Mouse (Mus musculus) midbrain, embryonic 11.5 days (tissue): ENCODE data around the gene Gm6096. TPM values are rescaled to one million over a fixed set of nuclear protein-coding genes. Genes with fewer than 3 reads are reported as not detected.

Experiments
- ATAC-seq: fragments of 200-750 bp; cut with Nextera tagmentation; 2 replicates; pipeline ENCODE4 v1.8.0; 2017; ENCODE audit warnings: moderate TSS enrichment, moderate library complexity; ENCODE audit not compliant: low FRiP score
- DNase-seq: peaks from one replicate; pipeline ENCODE4 v3.0.0; 2015; ENCODE audit warnings: low spot score; ENCODE audit errors: missing footprints
- H3K27ac ChIP-seq: fragments of 300-500 bp; sonication (generic); 2 replicates; pipeline ENCODE4 v1.5.1; 2014; ENCODE audit warnings: low read depth, low read length
- H3K27me3 ChIP-seq: fragments of 300-500 bp; sonication (generic); 2 replicates; pipeline ENCODE4 v1.6.1; 2014; ENCODE audit warnings: mild to moderate bottlenecking, low read length, moderate library complexity, mixed read lengths; ENCODE audit not compliant: control insufficient read depth, insufficient read depth
- H3K36me3 ChIP-seq: fragments of 300-500 bp; sonication (generic); 2 replicates; pipeline ENCODE4 v1.6.1; 2014; ENCODE audit warnings: mild to moderate bottlenecking, low read length, moderate library complexity, mixed read lengths; ENCODE audit not compliant: control insufficient read depth, insufficient read depth
- H3K4me1 ChIP-seq: fragments of 300-500 bp; sonication (generic); 2 replicates; pipeline ENCODE4 v1.6.1; 2014; ENCODE audit warnings: low read length; ENCODE audit not compliant: control insufficient read depth, insufficient read depth
- H3K4me2 ChIP-seq: fragments of 300-500 bp; sonication (generic); 2 replicates; pipeline ENCODE4 v1.6.1; 2014; ENCODE audit warnings: mild to moderate bottlenecking, moderate library complexity
- H3K4me3 ChIP-seq: fragments of 300-500 bp; sonication (generic); 2 replicates; pipeline ENCODE4 v1.5.1; 2014; ENCODE audit warnings: low read depth, low read length
- H3K9ac ChIP-seq: fragments of 300-500 bp; sonication (generic); 2 replicates; pipeline ENCODE4 v1.6.1; 2014; ENCODE audit warnings: low read length
- H3K9me3 ChIP-seq: fragments of 300-500 bp; sonication (generic); 2 replicates; pipeline ENCODE4 v1.6.1; 2016; ENCODE audit warnings: low read length; ENCODE audit not compliant: control insufficient read depth
- WGBS: fragments of 180-500 bp; shearing (Covaris S2); extraction: QIAGEN DNeasy Blood & Tissue Kit; methylation state at CpG from one replicate; pipeline ENCODE4 v1.1.7; 2014; 5-methylcytosine and 5-hydroxymethylcytosine counted together
- polyA plus RNA-seq: library from polyadenylated mRNA; unstranded; fragments of >200 nt; fragmentation: Nextera tagmentation; extraction: Ambion mirVana; gene quantifications from 2 replicates; pipeline ENCODE4 v1.2.1, GENCODE M21; 2014

The Gm6096 gene
- polyA plus RNA-seq, 1 experiment from 2014 or later, result not detected

GRCm38 (mm10) chr7:34276066-34276465, 25.2 kb downstream of the Gm6096 start:
- H3K27ac ChIP-seq, result no peak overlapping the region
- no peak overlapping the region for H3K4me2 ChIP-seq
- H3K9me3 ChIP-seq, result no peaks in the 10 kb centered on the region
- 0 out of 2 replicates have a peak, but pooled peaks cover 2% of the 10 kb centered on the region for H3K36me3 ChIP-seq
- H3K4me1 ChIP-seq, result no peaks in the 10 kb centered on the region
- H3K4me3 ChIP-seq, result no peak overlapping the region
- DNase-seq (no peak), ATAC-seq (no peak)
- H3K27me3 ChIP-seq, result no peaks in the 10 kb centered on the region
- no peak overlapping the region for H3K9ac ChIP-seq
- WGBS, result 98% methylated on average over 3 of the region's 3 CpGs

GRCm38 (mm10) chr7:34277656-34278055, 26.8 kb downstream of the Gm6096 start:
- H3K9ac ChIP-seq, result no peak overlapping the region
- no peak overlapping the region for H3K4me3 ChIP-seq
- no peaks in the 10 kb centered on the region for H3K9me3 ChIP-seq
- 0 out of 2 replicates have a peak, but pooled peaks cover 2% of the 10 kb centered on the region for H3K36me3 ChIP-seq
- H3K27ac ChIP-seq, result no peak overlapping the region
- no peaks in the 10 kb centered on the region for H3K4me1 ChIP-seq
- no peak overlapping the region for H3K4me2 ChIP-seq
- DNase-seq, result no peak
- no peaks in the 10 kb centered on the region for H3K27me3 ChIP-seq
- ATAC-seq, result no peak
- 92% methylated on average over 2 of the region's 2 CpGs for WGBS

- Histone ChIP-seq H3K4me1 (no peaks in the 10 kb centered on the region), H3K9me3 (no peaks in the 10 kb centered on the region), H3K27me3 (no peaks in the 10 kb centered on the region), H3K4me3 (no peak overlapping the region), H3K27ac (no peak overlapping the region), H3K36me3 (no peaks in the 10 kb centered on the region), H3K9ac (no peak overlapping the region), H3K4me2 (no peak overlapping the region)
- ATAC-seq, result no peak
- DNase-seq, result no peak
These were observed 39.8 kb downstream of the Gm6096 start for GRCm38 (mm10) chr7:34290450-34291151.

- ATAC-seq, result no peak
- WGBS, result 89% methylated on average over 1 of the region's 1 CpGs
- Histone ChIP-seq H3K9ac (no peak overlapping the region), H3K9me3 (no peaks in the 10 kb centered on the region), H3K27me3 (no peaks in the 10 kb centered on the region), H3K36me3 (no peaks in the 10 kb centered on the region), H3K27ac (no peak overlapping the region), H3K4me3 (no peak overlapping the region), H3K4me2 (no peak overlapping the region), H3K4me1 (no peaks in the 10 kb centered on the region)
- DNase-seq, result no peak
These were observed 40.4 kb downstream of the Gm6096 start for GRCm38 (mm10) chr7:34291265-34291664.

- Histone ChIP-seq H3K9ac (no peak overlapping the region), H3K4me3 (no peak overlapping the region), H3K4me2 (no peak overlapping the region), H3K9me3 (no peaks in the 10 kb centered on the region), H3K36me3 (no peaks in the 10 kb centered on the region), H3K27me3 (no peaks in the 10 kb centered on the region), H3K4me1 (no peaks in the 10 kb centered on the region), H3K27ac (no peak overlapping the region)
- ATAC-seq (no peak), DNase-seq (no peak)
- WGBS, result 96% methylated on average over 2 of the region's 2 CpGs
These were observed 41.8 kb downstream of the Gm6096 start for GRCm38 (mm10) chr7:34292633-34293032.

- Histone ChIP-seq H3K9me3 (no peaks in the 10 kb centered on the region), H3K4me3 (no peak overlapping the region), H3K4me1 (no peaks in the 10 kb centered on the region), H3K27ac (no peak overlapping the region), H3K4me2 (no peak overlapping the region), H3K27me3 (no peaks in the 10 kb centered on the region), H3K36me3 (no peaks in the 10 kb centered on the region), H3K9ac (no peak overlapping the region)
- 91% methylated on average over 3 of the region's 3 CpGs for WGBS
- no peak for DNase-seq
- ATAC-seq, result no peak
These were observed 45.3 kb downstream of the Gm6096 start for GRCm38 (mm10) chr7:34296124-34296523.

- no peak for DNase-seq
- Histone ChIP-seq H3K9me3 (no peaks in the 10 kb centered on the region), H3K27ac (no peak overlapping the region), H3K4me1 (no peaks in the 10 kb centered on the region), H3K4me2 (no peak overlapping the region), H3K36me3 (no peaks in the 10 kb centered on the region), H3K4me3 (no peak overlapping the region), H3K9ac (no peak overlapping the region), H3K27me3 (no peaks in the 10 kb centered on the region)
- WGBS, result 82% methylated on average over 2 of the region's 2 CpGs
- no peak for ATAC-seq
These were observed 48.0 kb downstream of the Gm6096 start for GRCm38 (mm10) chr7:34298818-34299217.

Other genes starting within 250 kb of the Gm6096 start
- not detected in 2 replicates for gene Scgb2b27, start 237.1 kb upstream of the Gm6096 start, polyA plus RNA-seq
- not detected in 2 replicates for gene Scgb1b27, start 229.6 kb upstream of the Gm6096 start, polyA plus RNA-seq
- gene Scgb1b30, start 155.6 kb upstream of the Gm6096 start, polyA plus RNA-seq, result not detected in 2 replicates
- gene Wtip, start 117.8 kb upstream of the Gm6096 start, polyA plus RNA-seq, result 2.7 and 2.9 TPM in 2 replicates
- 273 and 283 TPM in 2 replicates for gene Uba2, start 81.4 kb upstream of the Gm6096 start, polyA plus RNA-seq
- gene Pdcd2l, start 54.4 kb upstream of the Gm6096 start, polyA plus RNA-seq, result 63.0 and 68.3 TPM in 2 replicates
- gene Gpi1, start 20.7 kb upstream of the Gm6096 start, polyA plus RNA-seq, result 277 and 282 TPM in 2 replicates
- gene 4931406P16Rik, start 62.5 kb downstream of the Gm6096 start, polyA plus RNA-seq, result 27.4 and 29.8 TPM in 2 replicates
- 76.2 and 77.5 TPM in 2 replicates for gene Lsm14a, start 142.3 kb downstream of the Gm6096 start, polyA plus RNA-seq